Mouse (Mus musculus): ENCODE measurements around the gene Rbm43.

- TF ChIP-seq POLR2A (IDR thresholded peaks at IDR 0.05; ENCODE audit: low read depth, low read length): no peak
- no peak for TF ChIP-seq CTCF (conservative IDR thresholded peaks at IDR 0.05; ENCODE audit: insufficient read depth, insufficient read length, low read depth, low read length)
These were observed 6.9 kb upstream of the Rbm43 start for GRCm38 (mm10) chr2:51941832-51942231.
